8 mouse cellular contexts compared by ENCODE assay signal in the genomic region with DNA sequence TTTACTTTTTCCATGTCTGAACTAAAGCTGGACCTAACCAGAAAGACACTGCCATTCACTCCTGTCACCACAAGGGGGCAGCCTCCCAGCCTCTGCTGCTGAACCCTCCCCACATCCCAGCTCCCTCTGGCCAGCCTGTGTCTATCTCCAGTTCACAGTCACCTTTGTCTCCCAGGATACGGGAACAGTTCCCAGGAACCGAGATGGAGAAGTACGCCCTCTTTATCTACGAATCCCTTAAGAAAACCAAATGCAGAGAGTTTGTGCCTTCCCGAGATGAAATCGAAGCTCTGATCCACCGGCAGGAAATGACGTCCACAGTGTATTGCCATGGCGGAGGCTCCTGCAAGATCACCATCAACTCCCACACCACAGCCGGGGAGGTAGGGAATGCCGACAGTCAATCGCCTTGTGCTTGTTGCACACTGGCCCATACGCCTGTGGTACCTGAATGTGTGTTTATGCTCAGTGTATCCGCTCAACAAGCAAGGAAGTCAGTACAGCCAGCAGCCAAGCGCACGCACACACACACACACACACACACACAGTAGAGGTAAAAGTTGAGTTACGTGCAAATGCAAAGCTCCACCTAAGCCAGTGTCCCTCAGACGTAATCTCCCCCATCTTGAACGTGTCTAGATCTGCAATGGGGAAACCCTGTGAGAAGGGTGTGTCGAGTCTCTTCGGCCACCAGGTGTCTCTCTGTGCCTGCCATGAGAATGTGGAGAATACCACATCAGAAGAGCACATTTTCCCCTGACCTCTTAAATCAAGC. TPM values are rescaled to one million over a fixed set of nuclear protein-coding genes. Genes with fewer than 3 reads are reported as not detected.
DNase-seq lines count a peak whose midpoint lies in the region; ATAC-seq and TF ChIP-seq lines count a peak whose summit lies in the region.

No protein-coding gene starts in this region.

- peaks cover 99% of the 10 kb centered on the region for H3K36me3 ChIP-seq in kidney, embryonic 15.5 days
- H3K36me3 ChIP-seq in intestine, embryonic 14.5 days (ENCODE audit: control insufficient read depth, insufficient read depth, low read length): peaks cover 94% of the 10 kb centered on the region
- peaks cover 91% of the 10 kb centered on the region for H3K36me3 ChIP-seq in midbrain, embryonic 13.5 days

- ATAC-seq in kidney, embryonic 15.5 days (replicated peaks; ENCODE audit: low FRiP score): no peak
- ATAC-seq in intestine, embryonic 14.5 days (replicated peaks; ENCODE audit: low FRiP score, low TSS enrichment, low read depth): peak; percentile 38; the same call in 1 of the 2 replicates
- peak; percentile 65 for ATAC-seq in midbrain, embryonic 13.5 days

- H3K9ac ChIP-seq in kidney, embryonic 15.5 days: no peak overlapping the region
- H3K9ac ChIP-seq in intestine, embryonic 14.5 days (ENCODE audit: low read length): no peak overlapping the region
- H3K9ac ChIP-seq in midbrain, embryonic 13.5 days (replicated peaks): no peak overlapping the region

- H3K9me3 ChIP-seq in kidney, embryonic 15.5 days (replicated peaks): no peaks in the 10 kb centered on the region
- no peaks in the 10 kb centered on the region for H3K9me3 ChIP-seq in intestine, embryonic 14.5 days (ENCODE audit: control insufficient read depth, low read length)
- H3K9me3 ChIP-seq in midbrain, embryonic 13.5 days: no peaks in the 10 kb centered on the region

- DNase-seq in kidney, adult 11 months: peak; percentile 59
- peak; percentile 88 to 90 for DNase-seq in cerebellum, postnatal 10 days
- DNase-seq in gastrocnemius, adult 2 months: peak; percentile 82
- peak; percentile 86 for DNase-seq in intestine, embryonic 14.5 days (ENCODE audit: low spot score)
- DNase-seq in left cerebral cortex, postnatal 36 days (ENCODE audit: low spot score in 2 of 2): peak; percentile 70 to 77
- peak; percentile 49 for DNase-seq in skeletal muscle tissue, adult 2 months (ENCODE audit: low read depth, low spot score)

- H3K4me3 ChIP-seq in kidney, embryonic 15.5 days (replicated peaks): no peak overlapping the region
- H3K4me3 ChIP-seq in gastrocnemius, adult 2 months: no peak overlapping the region
- no peak overlapping the region for H3K4me3 ChIP-seq in intestine, embryonic 14.5 days (ENCODE audit: low read depth, low read length)
- no peak overlapping the region for H3K4me3 ChIP-seq in midbrain, embryonic 13.5 days (replicated peaks)

- no peak overlapping the region for H3K4me2 ChIP-seq in kidney, embryonic 15.5 days
- no peak overlapping the region for H3K4me2 ChIP-seq in intestine, embryonic 14.5 days (ENCODE audit: low read length)
- H3K4me2 ChIP-seq in midbrain, embryonic 13.5 days (replicated peaks): no peak overlapping the region

- no peaks in the 10 kb centered on the region for H3K27me3 ChIP-seq in kidney, embryonic 15.5 days
- H3K27me3 ChIP-seq in intestine, embryonic 14.5 days (replicated peaks; ENCODE audit: control insufficient read depth, insufficient read depth, low read length): no peaks in the 10 kb centered on the region
- no peaks in the 10 kb centered on the region for H3K27me3 ChIP-seq in midbrain, embryonic 13.5 days

- H3K4me1 ChIP-seq in kidney, embryonic 15.5 days: peaks cover 16% of the 10 kb centered on the region
- H3K4me1 ChIP-seq in intestine, embryonic 14.5 days (replicated peaks; ENCODE audit: control insufficient read depth, insufficient read depth, low read length): no peaks in the 10 kb centered on the region
- no peaks in the 10 kb centered on the region for H3K4me1 ChIP-seq in midbrain, embryonic 13.5 days (replicated peaks)

- TF ChIP-seq CTCF in gastrocnemius, adult 2 months (IDR thresholded peaks at IDR 0.05): peak; percentile 93

- H3K27ac ChIP-seq in kidney, embryonic 15.5 days: no peak overlapping the region
- H3K27ac ChIP-seq in gastrocnemius, adult 2 months: no peak overlapping the region
- no peak overlapping the region for H3K27ac ChIP-seq in intestine, embryonic 14.5 days (ENCODE audit: low read depth)
- no peak overlapping the region for H3K27ac ChIP-seq in midbrain, embryonic 13.5 days

- WGBS in kidney, embryonic 15.5 days: 80% methylated on average over 21 of the region's 21 CpGs
- WGBS in intestine, embryonic 14.5 days: 82% methylated on average over 21 of the region's 21 CpGs
- 86% methylated on average over 21 of the region's 21 CpGs for WGBS in midbrain, embryonic 13.5 days

- intact Hi-C loops in gastrocnemius, adult 2 months (cut with DNase I): loop anchor here (1.0 to 5.0 kb wide), 2 partner anchors 97 to 156 kb away; no protein-coding TSS in a partner anchor
- intact Hi-C loops in left cerebral cortex, postnatal 36 days (cut with DNase I): loop anchor here (5.0 kb wide), 1 partner anchor 152 kb away; no protein-coding TSS in a partner anchor

RNA-seq across cellular contexts. Expression of a gene that starts 37.5 kb away (rescaled TPM):
- 15.9 and 16.1 TPM in 2 replicates for polyA plus RNA-seq in kidney, embryonic 15.5 days (2015; fragmentation: Nextera tagmentation; extraction: Ambion mirVana)
- 100 to 1,000 TPM; 170 to 181 TPM for total RNA-seq in gastrocnemius, adult 2 months (2021)
- polyA plus RNA-seq in intestine, embryonic 14.5 days (2014; fragmentation: Nextera tagmentation; extraction: Ambion mirVana): 8.0 and 8.5 TPM in 2 replicates
- 10 to 100 TPM; 32.2 to 34.2 TPM for total RNA-seq in left cerebral cortex, postnatal 36 days (2021)
- 6.8 TPM in 2 replicates for polyA plus RNA-seq in midbrain, embryonic 13.5 days (2015; fragmentation: Nextera tagmentation; extraction: Ambion mirVana)
